Mouse (Mus musculus) heart, postnatal 25 days (tissue): Measurements from ENCODE around the gene Ddah2. TPM values are rescaled to one million over a fixed set of nuclear protein-coding genes. Genes with fewer than 3 reads are reported as not detected.
"Not testable (repeated sequence)": the region's sequence is repeated elsewhere in the genome, so short reads cannot be mapped to it uniquely, and the experiment has no call there.

Experiments
- DNase-seq: peaks from one replicate; pipeline ENCODE4 v3.0.0; 2022; ENCODE audit warnings: low spot score
- intact Hi-C: fragments of 180-260 bp; cut with DNase I; formaldehyde crosslinking; loops from one replicate; pipeline ENCODE4 v1.15.1; 2025
- total RNA-seq, 2 experiments: library from RNA; stranded (reverse); gene quantifications; 2 replicates each; pipeline ENCODE4 v1.2.3; 2021

The Ddah2 gene
- total RNA-seq, 2 experiments from 2014 or later = 27.7 to 31.3 TPM

DNA sequence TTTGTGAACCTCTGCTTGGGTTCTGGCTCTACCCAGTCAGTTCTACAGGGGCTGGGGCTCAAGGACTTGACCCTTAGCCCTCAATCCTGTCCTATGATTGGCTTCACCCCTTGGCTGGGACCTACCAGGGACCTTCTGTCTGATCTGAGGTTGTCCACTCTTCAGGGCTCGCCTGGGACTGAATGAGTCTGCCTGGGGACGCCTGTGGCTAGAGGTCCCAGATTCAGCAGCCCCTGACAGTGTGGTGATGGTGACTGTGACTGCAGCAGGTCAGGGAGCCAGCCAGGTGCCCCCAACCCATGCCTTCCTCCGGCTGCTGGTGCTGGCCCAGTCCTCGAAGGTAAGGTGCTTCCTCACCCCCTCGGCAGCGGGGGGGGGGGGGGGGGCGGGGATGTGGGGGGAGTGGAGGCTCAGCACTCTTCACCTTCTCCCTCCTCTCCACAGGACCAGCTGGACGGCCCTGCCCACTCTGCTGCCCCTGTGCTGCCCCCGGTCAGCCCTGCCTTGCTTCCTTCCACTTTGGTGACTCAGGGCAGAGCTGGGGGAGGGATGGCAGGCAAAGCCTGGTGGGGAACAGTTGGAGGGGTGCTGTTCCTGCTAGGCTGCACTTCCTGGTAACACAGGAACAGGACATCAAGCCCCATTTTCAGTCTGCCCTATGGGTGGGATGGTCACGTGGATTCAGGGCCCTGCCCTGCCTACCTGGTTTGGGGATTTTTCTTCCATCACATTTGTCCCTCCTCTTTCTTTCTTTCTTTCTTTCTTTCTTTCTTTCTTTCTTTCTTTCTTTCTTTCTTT, 33.9 kb upstream of the Ddah2 start:
- DNase-seq = no peak
- intact Hi-C loops = loop anchor here (5.0 to 10.0 kb wide), 2 partner anchors 52 to 210 kb away; partner anchors contain the start of genes Atp6v1g2, Ly6g6d, Ly6g6e and Nfkbil1

DNA sequence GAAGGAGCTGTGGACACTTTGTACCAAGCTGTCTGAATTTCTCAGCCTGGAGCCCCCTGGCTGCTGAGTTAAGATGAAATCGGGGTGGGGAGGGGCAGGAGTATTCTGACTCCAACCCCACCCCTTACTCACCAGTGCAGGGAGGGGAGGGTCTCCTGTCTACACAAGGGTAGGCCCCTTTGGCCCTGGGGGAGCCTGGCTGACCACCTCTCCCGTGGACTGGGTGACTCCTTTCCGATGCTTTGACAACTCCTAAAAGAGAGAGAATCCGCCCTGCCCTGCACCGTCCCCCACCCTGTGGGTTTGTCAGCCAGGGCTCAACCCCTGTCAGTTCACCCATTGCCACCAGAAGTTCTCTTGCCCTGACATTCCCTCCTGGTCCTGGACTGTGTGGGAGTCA, 32.6 kb upstream of the Ddah2 start:
- intact Hi-C loops = loop anchor here (10.0 kb wide), 1 partner anchor 209 kb away; the partner anchor contains the start of genes Atp6v1g2 and Nfkbil1
- no peak for DNase-seq

DNA sequence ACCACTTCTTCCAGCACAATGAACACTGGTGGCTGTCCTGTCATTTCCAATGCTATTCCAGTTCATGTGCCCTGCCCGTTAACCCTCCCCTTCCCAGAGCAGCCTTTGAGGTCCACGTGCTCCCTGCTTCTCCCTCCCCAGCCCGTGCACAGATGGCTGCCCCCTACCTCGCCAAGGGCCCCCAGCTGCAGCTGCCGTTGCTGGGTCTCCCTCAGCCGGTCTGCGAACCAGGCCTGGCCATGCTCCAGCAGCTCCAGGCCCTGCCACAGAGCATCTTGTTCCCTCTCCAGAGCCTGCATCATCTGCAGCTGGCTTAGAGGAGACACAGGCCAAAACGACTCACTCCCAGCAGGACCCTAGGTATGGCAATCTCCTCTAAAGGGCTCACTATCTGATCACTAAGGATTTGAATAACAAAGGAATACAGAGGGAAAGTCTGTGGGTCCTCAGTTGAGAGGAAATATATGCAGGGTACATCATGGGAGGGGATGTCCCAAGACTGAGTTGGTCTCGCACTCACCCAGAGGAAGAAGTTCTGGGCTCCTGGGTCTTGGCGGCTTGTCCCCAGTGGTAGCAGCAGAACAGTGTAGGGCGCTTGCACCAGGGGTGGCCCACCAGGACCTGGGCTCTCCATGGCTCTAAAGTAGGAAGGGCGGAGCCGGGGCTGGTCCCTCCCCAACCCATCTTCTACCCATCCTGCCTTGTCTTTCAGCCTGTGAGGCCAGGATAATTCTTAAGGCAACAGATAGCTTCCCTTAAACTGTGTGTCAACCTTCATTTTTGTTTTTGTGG, 31.4 kb upstream of the Ddah2 start, which contains the start of gene Sapcd1:
Gene Sapcd1, minus strand, starts transcription at position 740 of the 792 bp plus-strand sequence.
- no peak for DNase-seq

DNA sequence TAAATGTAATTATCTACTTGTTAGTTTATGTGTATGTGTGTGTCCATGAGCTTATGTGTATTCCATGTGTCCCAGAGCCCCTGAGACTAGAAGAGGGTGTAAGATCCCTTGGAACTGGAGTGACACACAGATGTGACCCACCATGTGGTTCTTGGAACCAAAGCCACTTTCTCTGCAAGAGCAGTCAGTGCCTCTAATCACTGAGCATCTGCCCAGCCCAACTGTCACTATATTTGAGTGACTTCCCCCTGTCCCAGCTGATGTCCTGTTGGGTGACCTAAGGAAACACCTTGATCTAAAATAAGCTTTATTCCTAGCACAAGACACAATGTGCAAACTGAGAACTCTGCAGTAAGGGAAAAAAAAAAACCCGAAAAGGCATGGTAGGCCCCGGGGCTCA, 30.5 kb upstream of the Ddah2 start:
- no peak for DNase-seq
- intact Hi-C loops = loop anchor here (10.0 kb wide), 1 partner anchor 206 kb away; the partner anchor contains the start of genes Atp6v1g2 and Nfkbil1

More for the DNA sequence above, 31.4 kb upstream of the Ddah2 start, which contains the start of gene Sapcd1:
- intact Hi-C loops = loop anchor here (10.0 kb wide), 1 partner anchor 207 kb away; the partner anchor contains the start of genes Atp6v1g2 and Nfkbil1

DNA sequence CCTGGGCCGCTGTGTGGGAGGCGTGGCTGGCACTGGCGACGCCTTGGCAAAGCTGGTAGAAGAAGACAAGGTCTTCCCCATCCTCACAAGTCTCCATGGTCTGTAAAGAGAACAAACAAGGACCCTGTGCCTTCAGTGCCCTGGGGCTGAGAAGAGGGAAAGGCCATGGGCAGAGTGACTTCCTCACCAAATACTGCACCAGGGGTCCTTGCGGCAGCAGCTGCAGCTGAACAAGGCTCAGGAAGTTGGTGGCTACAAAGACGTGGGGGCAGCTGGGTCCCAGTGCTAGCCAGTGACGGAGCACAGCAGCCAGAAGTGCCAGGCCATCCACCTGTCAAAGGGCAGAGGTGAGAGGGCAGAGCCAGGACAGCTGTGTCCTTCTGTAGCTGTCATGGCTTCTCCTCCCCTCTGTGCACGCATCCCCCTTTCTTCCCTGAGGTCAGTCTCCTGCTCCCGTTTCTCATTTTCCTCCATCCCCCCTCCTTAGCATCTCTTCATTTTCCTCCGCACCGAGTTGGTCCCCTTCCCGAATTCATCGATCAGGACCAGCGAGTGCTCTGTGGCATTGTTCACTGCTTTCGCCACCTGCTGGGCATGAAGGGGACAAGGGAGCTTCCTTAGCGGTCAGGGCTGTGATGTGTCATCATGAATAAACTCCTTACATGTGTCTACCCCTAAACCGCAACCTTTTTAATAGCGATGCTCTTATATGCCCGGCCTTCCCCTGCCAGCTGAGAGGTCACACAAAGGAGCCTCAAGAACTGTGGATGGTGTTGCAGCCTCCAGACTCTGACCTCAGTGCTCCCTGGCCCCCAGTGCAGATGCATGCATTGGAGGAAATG, 28.9 kb upstream of the Ddah2 start:
- intact Hi-C loops = loop anchor here (10.0 kb wide), 1 partner anchor 205 kb away; the partner anchor contains the start of genes Atp6v1g2 and Nfkbil1
- DNase-seq = no peak

DNA sequence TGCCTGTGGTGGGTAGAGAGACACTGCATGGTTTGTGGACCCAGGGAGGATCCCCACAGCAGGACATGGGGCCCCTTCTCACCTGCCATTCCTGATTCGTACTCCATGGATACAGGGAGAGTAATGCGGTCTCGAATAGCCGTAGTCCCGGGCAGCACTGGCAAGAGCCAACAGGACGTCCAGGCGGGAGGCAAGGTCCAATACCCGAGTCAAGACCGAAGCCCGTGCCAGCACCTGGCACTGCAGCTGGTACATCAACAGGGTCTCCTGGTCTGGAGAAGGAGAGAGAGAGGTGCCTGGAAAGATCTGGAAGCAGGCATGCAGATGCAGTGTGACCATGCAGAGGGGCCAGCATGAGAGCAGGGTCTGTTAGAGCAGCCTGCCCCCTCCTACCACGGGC, 27.6 kb upstream of the Ddah2 start:
- DNase-seq = no peak
- intact Hi-C loops = no loop called here

DNA sequence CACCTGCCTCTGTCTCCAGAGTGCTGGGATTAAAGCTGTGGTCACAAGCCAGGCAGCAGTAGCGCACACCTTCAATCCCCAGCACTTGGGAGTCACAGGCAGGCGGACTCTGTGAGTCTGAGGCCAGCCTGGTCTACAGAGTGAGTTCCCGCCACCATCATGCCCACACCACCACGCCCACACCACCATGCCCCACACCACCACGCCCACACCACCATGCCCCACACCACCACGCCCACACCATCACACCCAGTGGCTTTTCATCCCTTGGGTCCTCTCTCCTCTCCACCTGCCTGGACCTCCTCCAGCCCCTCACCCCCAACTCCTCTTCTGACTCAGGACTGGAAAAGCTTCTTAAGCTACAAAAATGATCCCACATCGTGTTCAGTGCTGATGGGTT, 27.0 kb upstream of the Ddah2 start:
- intact Hi-C loops = no loop called here

DNA sequence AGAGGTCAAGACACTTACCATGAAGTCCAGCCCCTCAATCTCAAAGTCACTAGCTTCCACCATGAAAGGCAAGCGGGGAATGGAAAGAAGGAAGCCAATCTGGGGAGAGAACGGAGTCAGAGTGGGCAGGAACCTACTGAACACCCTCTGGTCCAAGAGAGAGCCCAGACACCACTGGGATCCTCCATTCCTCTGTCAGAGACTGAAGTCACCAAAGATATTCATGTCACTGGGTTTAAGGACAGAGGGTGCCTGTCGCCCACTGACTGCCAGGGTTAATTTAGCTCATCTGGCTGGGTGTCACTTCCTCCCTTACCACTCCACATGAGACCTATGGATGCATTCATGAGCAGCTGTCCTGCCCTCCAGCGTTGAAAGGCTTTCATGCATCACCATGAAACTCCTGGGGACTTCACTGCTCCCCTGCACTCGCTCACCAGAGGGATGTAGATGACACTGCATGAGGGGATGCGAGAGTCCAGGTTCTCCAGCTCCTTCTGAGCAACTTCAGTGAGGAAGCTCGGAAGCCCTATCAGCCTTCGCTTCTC, 26.4 kb upstream of the Ddah2 start:
- no peak for DNase-seq
- intact Hi-C loops = no loop called here

More for the DNA sequence above, 27.0 kb upstream of the Ddah2 start:
- no peak for DNase-seq

DNA sequence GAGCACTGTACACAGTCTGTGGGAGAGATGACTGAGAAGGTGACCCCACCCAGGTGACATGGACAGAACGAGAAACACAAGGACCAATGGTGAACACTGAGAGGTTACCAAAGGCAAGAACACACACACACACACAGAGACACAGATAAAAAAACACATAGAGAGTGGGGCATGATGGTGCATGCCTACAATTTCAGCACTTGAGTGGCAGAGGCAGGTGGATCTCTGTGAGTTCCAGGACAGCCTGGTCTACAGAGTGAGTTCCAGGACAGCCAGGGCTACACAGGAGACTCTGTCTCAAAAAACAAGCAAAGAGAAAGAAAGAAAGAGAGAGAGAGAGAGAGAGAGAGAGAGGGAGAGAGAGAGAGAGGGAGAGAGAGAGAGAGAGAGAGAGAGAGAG, 25.1 kb upstream of the Ddah2 start:
- DNase-seq, intact Hi-C loops: not testable (repeated sequence)

DNA sequence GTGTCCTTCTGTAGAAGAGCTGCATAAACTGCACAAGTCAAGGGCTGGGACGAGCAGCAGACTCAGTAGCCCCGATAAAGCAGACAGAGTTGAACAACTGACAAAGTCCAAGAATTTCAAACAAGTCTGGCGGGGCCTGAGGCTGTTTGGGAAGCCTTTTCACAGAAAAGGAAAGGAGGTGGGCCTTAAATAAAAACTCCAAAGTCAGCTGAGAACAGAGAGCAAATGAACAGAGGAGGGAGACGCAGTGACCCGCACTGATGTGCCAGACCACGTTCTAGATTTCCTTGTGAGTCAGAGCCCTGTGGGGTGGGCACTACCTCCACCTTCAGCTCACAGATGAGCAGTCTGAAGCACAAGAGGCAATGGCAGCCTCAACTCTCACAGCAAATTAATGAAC, 23.9 kb upstream of the Ddah2 start:
- intact Hi-C loops = no loop called here
- no peak for DNase-seq

DNA sequence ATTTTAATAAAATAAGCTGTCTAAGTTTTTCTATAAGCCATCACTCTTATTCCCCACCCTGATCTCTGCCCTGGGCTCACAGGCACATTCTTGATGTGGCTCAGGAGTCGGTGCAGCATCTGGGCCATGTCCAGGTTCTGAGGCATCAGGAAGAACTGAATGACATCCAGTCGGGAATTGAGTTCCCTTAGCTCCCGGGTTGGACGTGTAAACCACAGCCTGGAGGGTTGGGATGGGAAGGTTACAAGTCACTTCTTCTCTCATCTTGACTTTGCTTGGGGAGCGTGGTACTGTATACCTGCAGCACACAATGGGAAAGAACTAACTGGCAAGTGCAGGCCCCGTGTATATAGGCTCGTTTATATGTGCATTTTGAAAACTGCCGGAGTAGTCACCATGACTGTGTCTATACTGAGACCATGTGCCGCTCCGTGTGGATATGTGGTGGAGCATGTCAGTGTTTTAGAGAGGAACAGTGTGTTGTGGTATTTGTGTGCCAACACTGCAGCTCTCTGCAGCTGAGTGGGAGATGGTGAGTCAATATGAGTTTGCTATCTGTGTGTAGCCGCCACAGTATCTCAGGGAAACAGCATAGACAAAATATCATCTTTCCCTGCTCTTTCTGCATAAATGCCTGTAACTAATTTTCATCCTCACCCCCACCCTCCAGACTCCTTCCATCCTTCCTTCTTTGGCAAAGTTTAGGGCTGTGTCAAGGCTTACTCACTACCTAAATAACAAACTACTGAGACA, 19.5 kb upstream of the Ddah2 start:
- DNase-seq = no peak
- intact Hi-C loops = no loop called here

DNA sequence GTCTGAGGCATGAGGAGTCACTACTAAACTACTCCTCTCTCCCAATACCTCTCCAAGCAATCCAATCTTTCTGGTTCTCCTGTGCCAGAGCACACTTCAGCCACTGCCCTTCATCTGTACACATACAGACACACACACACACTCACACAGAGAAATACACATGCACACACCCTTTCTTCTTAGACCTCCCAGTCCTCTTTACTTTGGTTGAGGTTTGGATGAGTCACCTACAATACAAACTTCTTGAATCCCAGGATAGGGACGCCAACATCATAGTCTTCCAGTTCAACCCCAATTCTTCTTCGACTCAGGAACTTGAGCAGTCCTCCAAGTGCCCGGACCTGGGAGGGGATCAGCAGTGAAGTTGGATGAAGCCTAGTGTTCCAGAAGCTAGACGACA, 15.0 kb upstream of the Ddah2 start:
- DNase-seq = no peak
- intact Hi-C loops = loop anchor here (2.0 kb wide), 1 partner anchor 21 kb away; no protein-coding TSS in a partner anchor

DNA sequence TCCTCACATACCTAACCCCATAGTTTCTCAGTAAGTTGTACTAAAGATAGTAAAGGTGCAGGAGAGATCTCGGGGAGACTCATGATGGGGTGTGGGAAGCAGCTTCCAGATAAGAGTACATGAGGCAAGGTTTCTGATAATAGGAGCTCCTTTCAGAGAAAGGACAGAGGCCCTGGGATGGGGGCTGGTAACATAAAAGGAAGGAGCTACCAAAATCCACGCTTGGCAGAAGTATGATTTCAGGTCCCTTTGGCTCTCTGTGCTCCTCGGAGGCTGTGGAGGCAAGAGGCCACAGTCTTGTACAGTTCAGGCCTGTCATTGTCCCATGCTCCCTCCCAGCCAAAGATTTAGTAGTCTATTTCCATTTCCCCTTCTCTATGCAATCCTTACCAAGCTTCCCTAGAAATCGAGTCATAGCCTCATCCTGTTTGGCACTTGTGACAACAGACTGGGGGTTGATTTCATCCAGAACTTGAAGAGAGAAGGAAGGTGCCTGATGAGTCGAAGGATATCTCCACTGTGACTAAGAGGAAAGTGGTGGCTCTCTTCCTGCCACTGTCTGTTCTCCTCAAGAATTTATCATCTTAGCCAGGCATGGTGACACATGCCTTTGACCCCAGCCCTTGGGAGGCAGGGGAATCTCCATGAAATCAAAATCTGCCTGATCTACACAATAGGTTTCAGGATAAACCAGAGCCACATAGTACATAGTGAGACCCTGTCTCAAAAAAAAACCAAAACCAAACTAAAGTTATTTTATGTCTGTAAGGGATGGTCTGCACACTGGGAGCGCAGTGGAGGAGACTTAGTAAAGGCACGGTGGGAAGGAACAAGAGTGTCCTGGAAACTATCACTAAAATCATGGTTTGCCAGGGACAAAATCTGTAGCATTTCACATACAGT, 13.7 kb upstream of the Ddah2 start:
- DNase-seq = no peak
- intact Hi-C loops = loop anchor here (2.0 kb wide), 1 partner anchor 22 kb away; no protein-coding TSS in a partner anchor

DNA sequence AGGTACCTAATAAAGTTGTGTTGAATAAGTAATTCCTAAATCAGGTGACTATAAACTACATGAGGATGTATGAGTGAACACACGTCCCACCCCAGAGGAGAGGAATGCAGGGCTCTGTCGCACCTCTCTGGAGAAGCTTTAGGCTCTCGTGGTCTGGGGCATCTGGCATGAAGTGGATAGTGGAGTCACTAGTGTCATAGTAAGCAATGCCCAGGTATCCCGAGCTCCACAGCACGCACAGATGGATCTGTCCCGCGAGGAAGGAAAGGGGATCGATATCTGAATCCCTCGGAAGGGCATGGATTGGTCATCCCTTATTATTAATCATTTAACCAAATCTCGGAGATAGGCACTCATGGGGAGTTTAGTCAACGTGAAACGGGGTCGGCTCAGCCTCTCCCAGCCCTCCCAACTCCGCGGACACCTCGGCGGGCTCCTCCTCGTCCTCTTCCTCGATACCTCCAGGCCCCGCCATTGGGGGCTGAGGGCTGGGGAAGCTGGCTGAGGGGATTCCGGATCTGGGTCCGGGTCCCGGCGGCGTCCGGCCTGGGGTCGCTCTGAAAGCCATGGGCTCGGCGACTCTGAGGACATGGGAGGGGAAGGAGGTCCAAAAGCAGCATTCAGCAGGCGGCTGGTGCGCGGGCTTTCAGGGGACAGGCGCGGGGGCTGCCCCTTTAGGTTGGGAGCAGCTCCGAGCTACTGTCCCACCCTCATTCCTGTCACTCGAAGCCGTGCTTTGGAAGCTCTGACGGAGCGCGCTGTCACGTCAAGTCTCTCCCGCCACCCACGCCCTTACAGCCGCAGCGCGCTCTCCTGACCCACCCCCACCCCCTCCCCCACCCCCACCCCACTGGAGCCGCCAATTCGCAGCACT, 12.8 kb upstream of the Ddah2 start:
- intact Hi-C loops = loop anchor here (2.0 kb wide), 1 partner anchor 23 kb away; no protein-coding TSS in a partner anchor
- DNase-seq = no peak

DNA sequence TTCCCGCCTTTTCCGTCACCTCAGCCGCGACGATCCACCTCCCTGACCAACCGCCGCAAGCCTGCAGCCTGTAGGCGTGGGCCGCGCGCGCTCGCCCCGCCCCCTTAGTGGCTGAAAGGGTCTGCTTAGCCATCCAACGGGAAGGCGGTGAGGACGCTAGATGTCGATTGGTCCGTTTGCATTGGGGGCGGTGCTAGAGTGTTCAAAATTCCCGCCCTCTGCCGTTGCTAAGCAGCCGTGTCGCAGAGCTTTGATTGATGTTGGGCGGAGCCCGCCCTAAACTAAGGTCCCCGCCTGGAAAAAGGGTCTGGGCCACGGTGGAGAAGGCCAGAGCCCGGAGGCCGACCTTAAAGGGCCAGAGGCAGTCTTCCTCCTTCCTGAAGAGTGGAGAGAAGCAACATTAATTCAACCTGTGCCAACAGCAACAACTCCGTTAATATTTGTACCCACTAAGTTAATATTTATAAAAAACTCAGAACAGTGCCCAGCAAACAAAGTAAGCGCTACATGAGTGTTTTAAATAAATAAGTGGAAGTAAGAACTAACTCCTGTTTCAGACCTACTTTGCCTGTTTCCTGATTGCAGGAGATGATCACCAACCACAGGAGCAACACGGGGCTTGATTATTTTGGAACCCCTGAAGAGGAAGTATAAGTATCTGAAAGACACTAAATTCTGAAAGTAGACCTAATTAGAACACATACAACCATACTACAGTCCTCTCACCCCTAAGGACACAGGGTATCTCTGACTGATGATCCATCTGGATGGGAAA, 12.0 kb upstream of the Ddah2 start, which contains the start of gene Msh5:
Gene Msh5, minus strand, starts transcription at position 65 of the 775 bp plus-strand sequence.
- intact Hi-C loops = no loop called here

DNA sequence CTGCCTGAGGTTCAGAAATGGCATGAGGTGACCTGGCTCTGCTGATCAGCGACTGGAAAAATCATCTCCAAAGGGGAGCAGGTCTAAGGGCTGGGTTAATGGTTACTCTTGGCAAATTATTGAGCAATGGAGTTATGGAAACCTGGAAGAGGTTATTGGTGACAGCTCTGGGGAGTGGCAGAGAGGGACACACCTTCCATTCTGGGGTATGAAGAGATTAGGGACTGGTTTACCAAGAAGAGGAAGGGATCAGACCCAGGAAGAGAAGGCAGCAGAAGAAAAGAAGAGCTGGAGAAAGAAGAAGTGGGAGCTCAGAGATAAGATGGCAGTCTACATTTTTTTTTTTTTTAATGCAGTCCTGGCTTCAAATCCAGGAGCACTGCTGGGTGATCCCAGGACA, 11.1 kb upstream of the Ddah2 start:
- intact Hi-C loops = no loop called here
- DNase-seq = no peak

More for the DNA sequence above, 12.0 kb upstream of the Ddah2 start, which contains the start of gene Msh5:
- DNase-seq = peak; percentile 97
